Mouse (Mus musculus): Measurements from ENCODE around the gene Tec. TPM values are rescaled to one million over a fixed set of nuclear protein-coding genes. Genes with fewer than 3 reads are reported as not detected.

Tec gene
- polyA plus RNA-seq, 1 experiment from 2014 or later, result 7.9 TPM

- Histone ChIP-seq H3K4me3 (ENCODE audit: low read depth, low read length) (no peak overlapping the region), H3K4me1 (ENCODE audit: control insufficient read depth, insufficient read depth, low read length) (peaks cover 9% of the 10 kb centered on the region; the same call in 1 of the 2 replicates), H3K36me3 (ENCODE audit: control insufficient read depth, insufficient read depth, low read length) (no peaks in the 10 kb centered on the region), H3K9ac (ENCODE audit: low read depth, low read length) (no peak overlapping the region), H3K27ac (replicated peaks; ENCODE audit: low read depth, low read length) (no peak overlapping the region), H3K9me3 (ENCODE audit: control insufficient read depth, low read length) (no peaks in the 10 kb centered on the region), H3K4me2 (ENCODE audit: low read depth, low read length) (no peak overlapping the region), H3K27me3 (replicated peaks; ENCODE audit: control insufficient read depth, insufficient read depth, low read length) (no peaks in the 10 kb centered on the region)
- 79% methylated on average over 4 of the region's 4 CpGs for WGBS
- ATAC-seq (ENCODE audit: low read depth) (no peak), DNase-seq (ENCODE audit: low spot score) (no peak)
These were observed 41.1 kb upstream of the Tec start for GRCm38 (mm10) chr5:72909363-72909762.

DNA sequence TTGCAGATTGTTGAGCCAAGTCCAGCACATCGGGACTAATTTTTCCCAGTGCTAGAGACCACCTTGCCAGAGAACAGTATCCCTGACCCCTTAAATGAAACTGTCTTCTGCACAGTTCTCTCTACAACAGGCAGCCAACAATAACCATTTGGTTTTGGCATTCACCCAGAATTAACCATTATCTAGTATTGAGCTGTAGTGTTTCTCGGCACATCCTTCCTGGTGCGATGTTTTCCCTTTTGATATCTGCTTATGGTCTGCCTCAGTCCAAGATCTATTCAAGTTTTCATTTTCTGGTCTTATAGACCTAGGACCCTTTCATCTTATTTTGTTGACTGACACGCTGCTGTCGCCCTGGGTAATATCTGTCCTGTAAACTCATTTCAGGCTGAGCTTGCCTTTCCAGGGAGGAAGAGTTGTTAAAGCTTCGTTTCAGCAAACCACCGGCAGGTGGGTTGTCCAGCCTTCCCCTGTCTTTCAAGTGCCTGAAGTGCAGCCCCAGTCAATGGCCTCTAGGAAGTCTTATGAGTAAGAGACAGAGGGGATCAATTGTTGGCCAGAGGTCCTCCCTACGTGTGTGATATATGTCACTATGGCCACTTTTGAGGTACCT, 40.1 kb upstream of the Tec start:
- H3K36me3 ChIP-seq (ENCODE audit: control insufficient read depth, insufficient read depth, low read length), result no peaks in the 10 kb centered on the region
- H3K27ac ChIP-seq (replicated peaks; ENCODE audit: low read depth, low read length), result no peak overlapping the region
- no peaks in the 10 kb centered on the region for H3K27me3 ChIP-seq (replicated peaks; ENCODE audit: control insufficient read depth, insufficient read depth, low read length)
- no peak overlapping the region for H3K4me2 ChIP-seq (ENCODE audit: low read depth, low read length)
- DNase-seq (ENCODE audit: low spot score), result no peak
- H3K4me3 ChIP-seq (ENCODE audit: low read depth, low read length), result no peak overlapping the region
- H3K4me1 ChIP-seq (ENCODE audit: control insufficient read depth, insufficient read depth, low read length), result peaks cover 9% of the 10 kb centered on the region; the same call in 1 of the 2 replicates
- ATAC-seq (ENCODE audit: low read depth), result no peak
- no peak overlapping the region for H3K9ac ChIP-seq (ENCODE audit: low read depth, low read length)
- WGBS, result 75% methylated on average over 8 of the region's 8 CpGs
- no peaks in the 10 kb centered on the region for H3K9me3 ChIP-seq (ENCODE audit: control insufficient read depth, low read length)

DNA sequence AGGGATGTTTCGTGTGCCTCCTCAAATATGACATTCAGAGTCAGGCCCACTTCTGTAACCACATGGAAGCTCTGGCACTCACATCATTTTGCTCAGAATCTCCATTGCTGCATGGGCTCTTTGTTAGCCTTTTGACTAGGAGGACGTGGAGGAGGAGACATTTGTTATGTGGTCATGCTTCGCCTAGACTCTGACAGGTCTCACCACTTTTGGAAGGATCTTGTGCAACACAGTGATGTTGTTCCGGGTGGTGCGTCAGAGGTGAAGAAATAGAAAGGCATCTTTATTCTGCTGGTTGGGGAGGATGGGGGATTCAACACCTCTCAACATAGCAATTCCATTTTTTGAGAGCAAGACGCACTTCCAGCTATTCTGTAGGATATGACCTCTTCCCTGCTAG, 39.1 kb upstream of the Tec start:
- Histone ChIP-seq H3K36me3 (ENCODE audit: control insufficient read depth, insufficient read depth, low read length) (no peaks in the 10 kb centered on the region), H3K9me3 (ENCODE audit: control insufficient read depth, low read length) (no peaks in the 10 kb centered on the region), H3K9ac (ENCODE audit: low read depth, low read length) (no peak overlapping the region), H3K4me2 (ENCODE audit: low read depth, low read length) (no peak overlapping the region), H3K4me1 (ENCODE audit: control insufficient read depth, insufficient read depth, low read length) (peaks cover 5% of the 10 kb centered on the region; the same call in 1 of the 2 replicates), H3K27me3 (replicated peaks; ENCODE audit: control insufficient read depth, insufficient read depth, low read length) (no peaks in the 10 kb centered on the region), H3K4me3 (ENCODE audit: low read depth, low read length) (no peak overlapping the region), H3K27ac (replicated peaks; ENCODE audit: low read depth, low read length) (no peak overlapping the region)
- ATAC-seq (ENCODE audit: low read depth) (no peak), DNase-seq (ENCODE audit: low spot score) (no peak)
- 79% methylated on average over 6 of the region's 6 CpGs for WGBS

DNA sequence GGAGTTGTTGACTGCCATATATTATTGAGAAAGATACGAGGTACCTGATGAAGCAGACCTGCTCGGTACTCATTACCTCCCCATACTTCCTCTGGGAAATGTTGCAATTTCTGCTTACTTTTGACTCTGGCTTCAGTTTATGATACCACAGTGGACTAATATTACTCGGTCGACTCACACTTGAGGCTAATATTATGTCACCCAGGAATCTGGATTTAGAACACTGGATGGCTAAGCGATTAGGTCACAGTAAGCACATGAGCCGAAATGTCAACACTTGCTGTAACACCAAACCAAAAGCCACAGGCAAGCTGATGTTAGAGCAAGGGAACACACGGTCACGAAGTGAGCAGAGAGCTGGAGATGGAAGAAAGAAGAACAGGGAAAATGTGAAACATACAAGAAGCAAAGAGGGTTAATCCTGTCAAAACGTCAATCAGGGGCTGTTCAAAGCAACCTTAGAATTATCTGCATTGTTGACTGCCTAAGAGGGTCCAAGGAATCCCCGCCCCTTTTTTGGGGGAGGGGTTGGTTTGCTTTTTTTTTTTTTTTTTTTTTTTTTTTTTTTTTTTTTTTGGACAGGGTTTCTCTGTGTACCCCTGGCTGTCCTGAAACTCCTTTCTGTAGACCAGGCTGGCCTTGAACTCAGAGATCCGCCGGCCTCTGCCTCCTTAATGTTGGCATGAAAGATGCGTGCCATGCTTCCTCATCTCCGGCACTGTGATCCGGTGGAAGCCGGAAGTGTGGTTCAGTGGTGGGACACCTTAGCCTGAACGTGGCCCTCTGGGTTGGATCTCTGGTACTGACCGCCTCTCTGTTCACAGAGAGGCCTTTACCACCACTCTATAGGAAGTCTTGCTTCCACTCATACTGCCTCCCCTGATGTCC, 36.9 kb upstream of the Tec start:
- ATAC-seq (ENCODE audit: low read depth) (peak; percentile 30; the same call in 1 of the 2 replicates), DNase-seq (ENCODE audit: low spot score) (peak; percentile 54)
- 74% methylated on average over 18 of the region's 18 CpGs for whole genome bisulfite sequencing
- no peaks in the 10 kb centered on the region for H3K9me3 ChIP-seq (ENCODE audit: control insufficient read depth, low read length)
- peaks cover 5% of the 10 kb centered on the region; the same call in 1 of the 2 replicates for H3K4me1 ChIP-seq (ENCODE audit: control insufficient read depth, insufficient read depth, low read length)
- no peaks in the 10 kb centered on the region for H3K36me3 ChIP-seq (ENCODE audit: control insufficient read depth, insufficient read depth, low read length)
- H3K9ac ChIP-seq (ENCODE audit: low read depth, low read length), result no peak overlapping the region
- no peak overlapping the region for H3K4me2 ChIP-seq (ENCODE audit: low read depth, low read length)
- no peak overlapping the region for H3K27ac ChIP-seq (replicated peaks; ENCODE audit: low read depth, low read length)
- H3K27me3 ChIP-seq (replicated peaks; ENCODE audit: control insufficient read depth, insufficient read depth, low read length), result no peaks in the 10 kb centered on the region
- H3K4me3 ChIP-seq (ENCODE audit: low read depth, low read length), result no peak overlapping the region

DNA sequence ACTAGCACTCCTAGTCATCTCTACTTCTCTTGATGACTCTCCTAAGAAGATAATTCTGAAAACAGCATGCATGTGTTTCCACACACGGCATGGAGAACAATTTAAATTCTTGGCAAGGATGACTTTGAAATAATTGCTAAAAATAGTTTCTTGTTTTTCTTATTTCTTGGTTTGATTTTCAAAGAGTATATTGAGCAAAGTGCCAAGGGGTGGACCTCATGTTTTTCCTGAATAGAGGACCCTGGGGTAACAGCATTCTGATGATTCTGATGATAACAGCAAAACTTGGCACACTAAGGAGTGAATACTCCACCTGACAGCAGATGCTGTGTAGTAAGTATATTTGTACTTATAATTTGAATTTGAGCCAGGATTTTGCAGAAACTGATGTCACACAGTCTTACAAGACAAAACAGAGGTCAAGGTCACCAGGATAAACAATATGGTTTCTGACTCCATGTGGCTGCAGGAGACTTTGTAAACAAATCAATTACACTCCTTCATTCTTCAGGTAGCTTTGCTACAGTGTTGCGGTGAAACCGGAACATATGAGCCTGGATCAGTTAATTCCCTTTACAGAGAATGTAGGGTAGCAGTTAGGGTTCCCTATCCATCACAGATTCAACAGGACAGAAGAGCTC, 34.7 kb upstream of the Tec start:
- H3K4me3 ChIP-seq (ENCODE audit: low read depth, low read length), result no peak overlapping the region
- no peaks in the 10 kb centered on the region for H3K36me3 ChIP-seq (ENCODE audit: control insufficient read depth, insufficient read depth, low read length)
- no peak overlapping the region for H3K4me2 ChIP-seq (ENCODE audit: low read depth, low read length)
- no peaks in the 10 kb centered on the region for H3K9me3 ChIP-seq (ENCODE audit: control insufficient read depth, low read length)
- peak; percentile 59 for DNase-seq (ENCODE audit: low spot score)
- no peaks in the 10 kb centered on the region for H3K27me3 ChIP-seq (replicated peaks; ENCODE audit: control insufficient read depth, insufficient read depth, low read length)
- ATAC-seq (ENCODE audit: low read depth), result no peak; the same call in 1 of the 2 replicates
- H3K9ac ChIP-seq (ENCODE audit: low read depth, low read length), result no peak overlapping the region
- WGBS, result 58% methylated on average over 3 of the region's 3 CpGs
- peaks cover 5% of the 10 kb centered on the region; the same call in 1 of the 2 replicates for H3K4me1 ChIP-seq (ENCODE audit: control insufficient read depth, insufficient read depth, low read length)
- no peak overlapping the region for H3K27ac ChIP-seq (replicated peaks; ENCODE audit: low read depth, low read length)

DNA sequence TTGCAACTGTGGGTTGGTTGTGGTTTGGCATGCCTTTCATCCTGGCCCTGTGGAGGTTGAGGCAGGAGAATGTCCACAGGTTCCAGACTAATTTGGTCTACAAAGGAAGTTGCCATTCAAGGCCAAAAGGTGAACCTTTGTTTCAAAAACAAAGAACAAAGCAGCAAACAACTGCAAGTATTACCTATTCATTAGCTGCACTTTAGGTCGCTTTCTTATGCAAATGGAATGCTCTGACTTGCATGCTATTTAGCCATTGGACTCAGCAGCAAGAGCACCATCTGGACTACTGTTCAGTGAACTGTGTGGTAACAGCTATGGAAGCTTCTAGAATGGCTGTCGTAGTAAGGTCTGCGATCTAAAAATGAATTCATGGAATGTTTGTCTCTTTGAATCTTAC, 34.0 kb upstream of the Tec start:
- DNase-seq (ENCODE audit: low spot score) (no peak), ATAC-seq (ENCODE audit: low read depth) (no peak)
- WGBS, result 70% methylated on average over 3 of the region's 3 CpGs
- Histone ChIP-seq H3K27ac (replicated peaks; ENCODE audit: low read depth, low read length) (no peak overlapping the region), H3K9ac (ENCODE audit: low read depth, low read length) (no peak overlapping the region), H3K9me3 (ENCODE audit: control insufficient read depth, low read length) (no peaks in the 10 kb centered on the region), H3K4me3 (ENCODE audit: low read depth, low read length) (no peak overlapping the region), H3K4me2 (ENCODE audit: low read depth, low read length) (no peak overlapping the region), H3K27me3 (replicated peaks; ENCODE audit: control insufficient read depth, insufficient read depth, low read length) (no peaks in the 10 kb centered on the region), H3K4me1 (ENCODE audit: control insufficient read depth, insufficient read depth, low read length) (peaks cover 5% of the 10 kb centered on the region; the same call in 1 of the 2 replicates), H3K36me3 (ENCODE audit: control insufficient read depth, insufficient read depth, low read length) (no peaks in the 10 kb centered on the region)

GRCm38 (mm10) chr5:72901866-72902265, 33.6 kb upstream of the Tec start:
- no peaks in the 10 kb centered on the region for H3K9me3 ChIP-seq (ENCODE audit: control insufficient read depth, low read length)
- WGBS, result 87% methylated on average over 4 of the region's 4 CpGs
- ATAC-seq (ENCODE audit: low read depth), result no peak
- H3K4me3 ChIP-seq (ENCODE audit: low read depth, low read length), result no peak overlapping the region
- no peak overlapping the region for H3K9ac ChIP-seq (ENCODE audit: low read depth, low read length)
- peaks cover 5% of the 10 kb centered on the region; the same call in 1 of the 2 replicates for H3K4me1 ChIP-seq (ENCODE audit: control insufficient read depth, insufficient read depth, low read length)
- H3K27me3 ChIP-seq (replicated peaks; ENCODE audit: control insufficient read depth, insufficient read depth, low read length), result no peaks in the 10 kb centered on the region
- DNase-seq (ENCODE audit: low spot score), result no peak
- H3K4me2 ChIP-seq (ENCODE audit: low read depth, low read length), result no peak overlapping the region
- no peak overlapping the region for H3K27ac ChIP-seq (replicated peaks; ENCODE audit: low read depth, low read length)
- no peaks in the 10 kb centered on the region for H3K36me3 ChIP-seq (ENCODE audit: control insufficient read depth, insufficient read depth, low read length)

DNA sequence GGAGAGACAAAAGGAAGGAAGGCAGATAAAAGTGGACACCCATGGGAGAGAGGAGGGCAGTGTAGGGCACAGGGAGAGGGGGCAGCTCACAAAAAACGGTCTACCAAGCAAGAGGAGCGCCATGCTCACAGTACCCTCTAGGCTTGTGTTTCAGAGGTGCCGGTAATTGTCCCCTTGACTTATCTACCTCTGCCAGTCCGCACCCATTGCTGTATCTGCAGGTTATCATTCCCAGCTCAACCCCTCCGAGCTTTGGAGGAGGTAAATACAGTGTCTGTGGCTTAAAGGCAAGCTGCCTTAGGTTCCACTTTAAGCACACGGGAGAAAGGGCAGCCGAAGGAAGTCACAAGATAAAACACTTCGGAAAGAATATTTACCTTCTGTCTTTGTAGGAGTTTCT, 31.0 kb upstream of the Tec start:
- H3K27ac ChIP-seq (replicated peaks; ENCODE audit: low read depth, low read length), result no peak overlapping the region
- no peak overlapping the region for H3K9ac ChIP-seq (ENCODE audit: low read depth, low read length)
- H3K36me3 ChIP-seq (ENCODE audit: control insufficient read depth, insufficient read depth, low read length), result no peaks in the 10 kb centered on the region
- no peak overlapping the region for H3K4me3 ChIP-seq (ENCODE audit: low read depth, low read length)
- ATAC-seq (ENCODE audit: low read depth) (no peak), DNase-seq (ENCODE audit: low spot score) (no peak)
- peaks cover 5% of the 10 kb centered on the region; the same call in 1 of the 2 replicates for H3K4me1 ChIP-seq (ENCODE audit: control insufficient read depth, insufficient read depth, low read length)
- H3K27me3 ChIP-seq (replicated peaks; ENCODE audit: control insufficient read depth, insufficient read depth, low read length), result no peaks in the 10 kb centered on the region
- H3K4me2 ChIP-seq (ENCODE audit: low read depth, low read length), result no peak overlapping the region
- H3K9me3 ChIP-seq (ENCODE audit: control insufficient read depth, low read length), result no peaks in the 10 kb centered on the region
- 91% methylated on average over 8 of the region's 8 CpGs for WGBS
